8 mouse cellular contexts compared by ENCODE assay signal in the genomic region with DNA sequence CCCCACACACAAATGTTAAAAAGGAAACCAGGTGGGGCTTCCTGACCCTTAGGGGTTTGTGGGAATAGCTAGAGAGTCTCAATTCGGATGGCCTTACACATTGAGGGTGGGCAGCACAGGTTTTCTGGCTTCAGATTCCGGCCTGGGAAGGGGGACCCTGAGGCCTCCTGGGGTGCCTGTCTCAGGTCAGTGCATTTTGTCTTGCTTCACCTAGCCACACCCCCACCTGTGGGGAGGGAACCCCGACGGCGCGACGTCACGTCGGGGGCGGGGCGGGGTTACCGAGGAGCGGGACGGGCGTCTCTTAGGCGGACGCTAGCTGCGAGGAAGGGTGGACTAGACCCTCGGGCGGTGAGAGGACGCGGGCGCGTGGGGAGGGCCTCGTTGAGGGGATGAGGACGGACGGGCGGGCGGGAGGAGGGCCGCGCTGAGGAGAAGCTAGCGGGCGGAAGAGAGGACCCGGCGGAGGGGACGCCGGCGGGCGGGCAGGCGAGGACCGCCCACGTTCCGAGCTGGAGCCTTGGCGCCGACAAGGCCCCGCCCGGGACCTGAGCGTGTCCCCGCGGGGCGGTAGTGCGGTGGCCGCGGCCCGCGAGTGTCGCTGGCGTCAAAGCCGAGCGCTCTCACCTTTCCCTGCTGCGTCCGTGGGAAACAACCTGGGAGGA. TPM values are rescaled to one million over a fixed set of nuclear protein-coding genes. Genes with fewer than 3 reads are reported as not detected.
DNase-seq lines count a peak whose midpoint lies in the region; ATAC-seq and TF ChIP-seq lines count a peak whose summit lies in the region.

A gene (plus strand): TSS at position 275 of the 665 bp plus-strand sequence.

- under 1% methylated on average over 60 of the region's 62 CpGs for WGBS in forebrain, embryonic 12.5 days
- WGBS in lung, adult 2 months: 1% methylated on average over 62 of the region's 62 CpGs
- under 1% methylated on average over 57 of the region's 62 CpGs for WGBS in neural tube, embryonic 15.5 days

- H3K4me1 ChIP-seq in forebrain, embryonic 12.5 days: peaks cover 21% of the 10 kb centered on the region
- no peaks in the 10 kb centered on the region for H3K4me1 ChIP-seq in lung, adult 2 months (ENCODE audit: control insufficient read depth, insufficient read depth, low read length)
- peaks cover 25% of the 10 kb centered on the region for H3K4me1 ChIP-seq in neural tube, embryonic 15.5 days
- H3K4me1 ChIP-seq in testis, adult 2 months (ENCODE audit: control insufficient read depth, insufficient read depth, low read length): peaks cover 2% of the 10 kb centered on the region

- H3K4me3 ChIP-seq in forebrain, embryonic 12.5 days (replicated peaks): peak within 1 kb of the TSS; percentile 72
- H3K4me3 ChIP-seq in lung, adult 2 months (replicated peaks; ENCODE audit: extremely low read depth, low read depth, low read length): peak within 1 kb of the TSS; percentile 80
- peak within 1 kb of the TSS; percentile 87 for H3K4me3 ChIP-seq in neural tube, embryonic 15.5 days (replicated peaks)
- H3K4me3 ChIP-seq in testis, adult 2 months (ENCODE audit: control insufficient read depth, low read depth, low read length): peak within 1 kb of the TSS; percentile 88

- peak; percentile 95 for DNase-seq in ES-CJ7 (ENCODE audit: low read depth, low spot score)
- DNase-seq in c-Kit-positive CD71-positive TER-119-negative erythroid progenitor cells, embryonic 14.5 days (ENCODE audit: low read depth): peak; percentile 67
- DNase-seq in heart, postnatal 10 days: peak; percentile 69 to 71
- peak; percentile 83 to 87 for DNase-seq in kidney, postnatal 4 days
- peak; percentile 79 for DNase-seq in lung, adult 2 months

- peak within 1 kb of the TSS; percentile 82 for H3K27ac ChIP-seq in forebrain, embryonic 12.5 days
- H3K27ac ChIP-seq in neural tube, embryonic 15.5 days (replicated peaks): peak within 1 kb of the TSS; percentile 85
- peak within 1 kb of the TSS; percentile 55 for H3K27ac ChIP-seq in testis, adult 2 months (ENCODE audit: control insufficient read depth, insufficient read depth, low read depth, low read length)

- H3K27me3 ChIP-seq in forebrain, embryonic 12.5 days: no peaks in the 10 kb centered on the region
- H3K27me3 ChIP-seq in neural tube, embryonic 15.5 days (replicated peaks): no peaks in the 10 kb centered on the region
- H3K27me3 ChIP-seq in testis, adult 2 months (ENCODE audit: control insufficient read depth, insufficient read depth, low read length): no peaks in the 10 kb centered on the region

- H3K9ac ChIP-seq in forebrain, embryonic 12.5 days: peak within 1 kb of the TSS; percentile 85
- peak within 1 kb of the TSS; percentile 83 for H3K9ac ChIP-seq in neural tube, embryonic 15.5 days (replicated peaks)

- intact Hi-C loops in heart, postnatal 10 days (cut with DNase I): loop anchor here (5.0 kb wide), 3 partner anchors 69 to 194 kb away; a partner anchor contains a TSS

- H3K4me2 ChIP-seq in forebrain, embryonic 12.5 days: peak within 1 kb of the TSS; percentile 90
- peak within 1 kb of the TSS; percentile 83 for H3K4me2 ChIP-seq in neural tube, embryonic 15.5 days

- TF ChIP-seq POLR2A in lung, adult 2 months (IDR thresholded peaks at IDR 0.05; ENCODE audit: borderline replicate concordance, extremely low read depth, low read depth, low read length): peak; percentile 56; the same call in 1 of the 2 replicates
- peak; percentile 58; the same call in 1 of the 2 replicates for TF ChIP-seq POLR2A in testis, adult 2 months (IDR thresholded peaks at IDR 0.05; ENCODE audit: control insufficient read depth, low read depth, low read length)

- peaks cover 65% of the 10 kb centered on the region for H3K36me3 ChIP-seq in forebrain, embryonic 12.5 days (replicated peaks)
- H3K36me3 ChIP-seq in neural tube, embryonic 15.5 days: peaks cover 62% of the 10 kb centered on the region
- H3K36me3 ChIP-seq in testis, adult 2 months (ENCODE audit: control insufficient read depth, insufficient read depth, low read length): no peaks in the 10 kb centered on the region; the same call in none of the 2 replicates

- peak; percentile 90 for ATAC-seq in forebrain, embryonic 12.5 days (ENCODE audit: low FRiP score)
- ATAC-seq in neural tube, embryonic 15.5 days (ENCODE audit: low FRiP score): peak; percentile 95

- H3K9me3 ChIP-seq in forebrain, embryonic 12.5 days: no peaks in the 10 kb centered on the region
- no peaks in the 10 kb centered on the region for H3K9me3 ChIP-seq in neural tube, embryonic 15.5 days (replicated peaks)

- no peak for TF ChIP-seq CTCF in lung, adult 2 months (IDR thresholded peaks at IDR 0.05; ENCODE audit: insufficient read depth, low read length)
- no peak for TF ChIP-seq CTCF in testis, adult 2 months (IDR thresholded peaks at IDR 0.05; ENCODE audit: control insufficient read depth, insufficient read depth, insufficient replicate concordance, low read depth, low read length)

RNA-seq across cellular contexts. Expression of the gene that starts here (rescaled TPM):
- 52.5 and 53.3 TPM in 2 replicates for polyA plus RNA-seq in forebrain, embryonic 12.5 days (2016; fragmentation: Nextera tagmentation; extraction: Ambion mirVana)
- 10 to 100 TPM; 13.8 to 13.9 TPM for total RNA-seq in heart, postnatal 10 days (2021)
- polyA plus RNA-seq in lung, adult 2 months (2012; rRNA removed): 15.2 and 15.7 TPM in 2 replicates
- polyA plus RNA-seq in neural tube, embryonic 15.5 days (2015; fragmentation: Nextera tagmentation; extraction: Ambion mirVana): 43.0 and 44.0 TPM in 2 replicates
- 14.9 and 15.2 TPM in 2 replicates for polyA plus RNA-seq in testis, adult 2 months (2012; rRNA removed)

Comparison
In these comparisons a context has a peak if more than half of its experiments do, and no peak if none do; other contexts are left out.
1. Peak in every context shown above with its lines: DNase-seq, ATAC-seq, H3K4me3 ChIP-seq and H3K27ac ChIP-seq.